Mouse (Mus musculus) limb, embryonic 13.5 days (tissue): ENCODE data around the gene Rraga. TPM values are rescaled to one million over a fixed set of nuclear protein-coding genes. Genes with fewer than 3 reads are reported as not detected.
A peak's percentile ranks its signal among the peaks of the same experiment; 100 is the strongest.
"Not testable (repeated sequence)": the region's sequence is repeated elsewhere in the genome, so short reads cannot be mapped to it uniquely, and the experiment has no call there.

Source experiments
- ATAC-seq: fragments of 200-750 bp; cut with Nextera tagmentation; 2 replicates; pipeline ENCODE4 v1.8.0; 2017; ENCODE audit warnings: low read depth, moderate number of reproducible peaks, moderate TSS enrichment; ENCODE audit not compliant: low FRiP score
- H3K27ac ChIP-seq: fragments of 300-500 bp; sonication (generic); 2 replicates; pipeline ENCODE4 v1.5.1; 2015; ENCODE audit warnings: inconsistent platforms, mild to moderate bottlenecking, moderate library complexity
- H3K27me3 ChIP-seq: fragments of 300-500 bp; sonication (generic); 2 replicates; pipeline ENCODE4 v1.6.1; 2015; ENCODE audit warnings: mild to moderate bottlenecking, inconsistent platforms
- H3K36me3 ChIP-seq: fragments of 300-500 bp; sonication (generic); 2 replicates; pipeline ENCODE4 v1.6.1; 2015; ENCODE audit warnings: inconsistent platforms, mild to moderate bottlenecking, moderate library complexity
- H3K4me1 ChIP-seq: fragments of 300-500 bp; sonication (generic); 2 replicates; pipeline ENCODE4 v1.6.1; 2015; ENCODE audit warnings: inconsistent platforms
- H3K4me2 ChIP-seq: fragments of 300-500 bp; sonication (generic); replicated peaks from 2 replicates; pipeline ENCODE4 v1.6.1; 2015; ENCODE audit warnings: inconsistent platforms, mild to moderate bottlenecking, moderate library complexity
- H3K4me3 ChIP-seq: fragments of 300-500 bp; sonication (generic); 2 replicates; pipeline ENCODE4 v1.5.1; 2015; ENCODE audit warnings: moderate library complexity, mild to moderate bottlenecking, inconsistent platforms
- H3K9ac ChIP-seq: fragments of 300-500 bp; sonication (generic); 2 replicates; pipeline ENCODE4 v1.6.1; 2015; ENCODE audit warnings: mild to moderate bottlenecking, inconsistent platforms
- H3K9me3 ChIP-seq: fragments of 300-500 bp; sonication (generic); 2 replicates; pipeline ENCODE4 v1.6.1; 2016; ENCODE audit warnings: inconsistent platforms
- WGBS: fragments of 180-500 bp; shearing (Covaris S2); methylation state at CpG from one replicate; pipeline ENCODE4 v1.1.7; 2015; 5-methylcytosine and 5-hydroxymethylcytosine counted together
- polyA plus RNA-seq: library from polyadenylated mRNA; unstranded; fragments of >200 nt; fragmentation: Nextera tagmentation; extraction: Ambion mirVana; gene quantifications from 2 replicates; pipeline ENCODE4 v1.2.1, GENCODE M21; 2015

Gene Rraga
- polyA plus RNA-seq, 1 experiment from 2014 or later = 86.9 TPM

- ATAC-seq = peak; percentile 99
- under 1% methylated on average over 59 of the region's 59 CpGs for WGBS
- Histone ChIP-seq H3K27me3 (no peaks in the 10 kb centered on the region), H3K36me3 (0 out of 2 replicates have a peak, but pooled peaks cover 3% of the 10 kb centered on the region), H3K4me3 (peak within 1 kb of the TSS; percentile 91), H3K27ac (peak within 1 kb of the TSS; percentile 74; the same call in 1 of the 2 replicates), H3K4me2 (peak within 1 kb of the TSS; percentile 82), H3K9ac (peak within 1 kb of the TSS; percentile 86), H3K4me1 (peaks cover 6% of the 10 kb centered on the region), H3K9me3 (no peaks in the 10 kb centered on the region)
Measured at GRCm38 (mm10) chr4:86611524-86612288, 36.2 kb downstream of the Rraga start, which contains the start of gene Haus6. Gene Haus6 (minus strand): TSS chr4:86612055.

GRCm38 (mm10) chr4:86612289-86612620 lies 36.8 kb downstream of the Rraga start:
- 39% methylated on average over 8 of the region's 8 CpGs for WGBS
- H3K4me1 ChIP-seq = peaks cover 6% of the 10 kb centered on the region
- 0 out of 2 replicates have a peak, but pooled peaks cover under 1% of the 10 kb centered on the region for H3K36me3 ChIP-seq
- no peak; the same call in 1 of the 2 replicates for ATAC-seq
- peak overlapping the region; percentile 91 for H3K4me3 ChIP-seq
- no peaks in the 10 kb centered on the region for H3K27me3 ChIP-seq
- peak overlapping the region; percentile 82 for H3K4me2 ChIP-seq
- peak overlapping the region; percentile 74; the same call in 1 of the 2 replicates for H3K27ac ChIP-seq
- no peaks in the 10 kb centered on the region for H3K9me3 ChIP-seq
- peak overlapping the region; percentile 50 for H3K9ac ChIP-seq

DNA sequence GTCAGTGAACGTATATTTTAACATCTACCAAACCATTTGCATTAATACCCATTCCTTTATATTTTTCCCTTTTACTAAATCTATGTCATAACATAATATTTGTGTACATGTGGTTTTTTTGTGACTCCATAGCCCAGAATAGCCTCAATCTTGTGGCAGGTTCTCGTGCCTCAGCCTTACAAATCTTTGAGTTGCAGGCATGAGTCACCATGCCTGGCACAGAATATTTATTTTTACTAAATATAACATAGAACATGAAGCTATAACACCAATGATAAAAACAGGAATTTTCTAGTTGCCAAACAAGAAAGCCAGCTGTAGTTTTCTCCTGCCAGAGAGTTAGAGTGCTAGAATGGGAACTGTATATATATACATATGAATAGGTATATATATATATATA lies 45.0 kb downstream of the Rraga start:
- no peak overlapping the region for H3K27ac ChIP-seq
- no peak overlapping the region for H3K4me3 ChIP-seq
- WGBS = 68% methylated on average over 2 of the region's 2 CpGs
- no peak for ATAC-seq
- no peaks in the 10 kb centered on the region for H3K9me3 ChIP-seq
- no peaks in the 10 kb centered on the region for H3K27me3 ChIP-seq
- no peak overlapping the region for H3K4me2 ChIP-seq
- no peak overlapping the region for H3K9ac ChIP-seq
- H3K36me3 ChIP-seq = no peaks in the 10 kb centered on the region
- no peaks in the 10 kb centered on the region for H3K4me1 ChIP-seq

GRCm38 (mm10) chr4:86622116-86622515 lies 46.6 kb downstream of the Rraga start:
- no peak overlapping the region for H3K4me2 ChIP-seq
- no peaks in the 10 kb centered on the region for H3K27me3 ChIP-seq
- no peak for ATAC-seq
- H3K9me3 ChIP-seq = no peaks in the 10 kb centered on the region
- H3K36me3 ChIP-seq = no peaks in the 10 kb centered on the region
- WGBS = 56% methylated on average over 3 of the region's 3 CpGs
- H3K4me3 ChIP-seq = no peak overlapping the region
- no peak overlapping the region for H3K9ac ChIP-seq
- no peaks in the 10 kb centered on the region for H3K4me1 ChIP-seq
- H3K27ac ChIP-seq = no peak overlapping the region

DNA sequence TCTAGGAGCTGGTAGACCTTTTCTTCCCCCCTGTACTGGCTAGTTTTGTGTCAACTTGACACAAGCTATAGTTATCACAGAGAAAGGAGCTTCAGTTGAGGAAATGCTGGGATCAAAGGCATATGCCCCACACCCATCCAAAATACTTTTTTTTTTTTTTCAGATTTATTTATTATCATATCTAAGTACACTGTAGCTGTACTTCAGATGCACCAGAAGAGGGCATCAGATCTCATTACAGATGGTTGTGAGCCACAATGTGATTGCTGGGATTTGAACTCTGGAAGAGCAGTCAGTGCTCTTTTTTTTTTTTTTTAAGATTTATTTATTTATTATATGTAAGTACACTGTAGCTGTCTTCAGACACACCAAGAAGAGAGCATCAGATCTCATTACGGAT lies 47.1 kb downstream of the Rraga start:
- not testable (repeated sequence) for H3K27ac ChIP-seq, H3K27me3 ChIP-seq, H3K4me2 ChIP-seq, H3K4me3 ChIP-seq, ATAC-seq, H3K4me1 ChIP-seq, H3K9ac ChIP-seq, H3K36me3 ChIP-seq, H3K9me3 ChIP-seq
- WGBS = 86% methylated on average over 1 of the region's 1 CpGs

- no peaks in the 10 kb centered on the region for H3K27me3 ChIP-seq
- WGBS = 86% methylated on average over 5 of the region's 5 CpGs
Measured at GRCm38 (mm10) chr4:86625463-86625862, 50.0 kb downstream of the Rraga start.

DNA sequence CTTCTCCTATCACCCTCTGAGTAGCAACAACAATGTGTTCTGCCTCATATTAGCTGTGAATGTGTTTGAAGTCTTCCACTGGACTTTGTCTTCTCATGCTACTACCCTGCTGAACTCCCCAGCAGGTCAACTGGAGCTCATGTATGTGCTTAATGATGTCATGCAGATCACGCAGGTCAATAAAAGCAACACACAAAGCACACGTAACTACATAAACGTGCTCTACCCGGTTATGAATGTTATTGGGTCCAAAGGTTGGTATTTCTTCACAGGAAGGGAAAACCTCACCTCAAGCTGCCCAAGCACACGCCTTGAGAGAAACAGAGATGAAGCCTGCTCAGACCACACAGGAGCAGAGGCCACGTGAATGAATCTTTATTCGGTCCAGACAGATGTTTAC lies 51.0 kb downstream of the Rraga start:
- H3K27ac ChIP-seq, ATAC-seq, H3K9me3 ChIP-seq, H3K27me3 ChIP-seq, H3K9ac ChIP-seq, H3K4me2 ChIP-seq, H3K4me3 ChIP-seq, H3K36me3 ChIP-seq, H3K4me1 ChIP-seq: not testable (repeated sequence)
- WGBS = 85% methylated on average over 7 of the region's 7 CpGs

More at GRCm38 (mm10) chr4:86625463-86625862, 50.0 kb downstream of the Rraga start:
- Histone ChIP-seq H3K9me3 (no peaks in the 10 kb centered on the region), H3K27ac (no peak overlapping the region), H3K4me1 (no peaks in the 10 kb centered on the region), H3K9ac (no peak overlapping the region), H3K36me3 (no peaks in the 10 kb centered on the region), H3K4me2 (no peak overlapping the region), H3K4me3 (no peak overlapping the region)
- no peak for ATAC-seq

Other genes with a start within 250 kb of the Rraga start
- 0.19 and 0.22 TPM in 2 replicates for gene Saxo1, start 17.3 kb upstream of the Rraga start, polyA plus RNA-seq
- gene Haus6, start 36.4 kb downstream of the Rraga start, polyA plus RNA-seq = 16.5 and 18.2 TPM in 2 replicates
- 86.6 and 88.0 TPM in 2 replicates for gene Plin2, start 94.4 kb downstream of the Rraga start, polyA plus RNA-seq
- gene Dennd4c, start 172.9 kb downstream of the Rraga start, polyA plus RNA-seq = 8.1 and 9.0 TPM in 2 replicates